Mouse (Mus musculus) olfactory bulb, adult 2 months (tissue): ENCODE data around the gene Ttll8.

Source experiments
- CTCF ChIP-seq: fragments of 200-500 bp; IDR thresholded peaks from 2 replicates; pipeline ENCODE4 v1.5.1; 2012; ENCODE audit warnings: low read depth, mild to moderate bottlenecking, low read length, moderate library complexity; ENCODE audit not compliant: insufficient read depth
- POLR2A ChIP-seq: fragments of 200-500 bp; IDR thresholded peaks from 2 replicates; pipeline ENCODE4 v1.6.1; 2012; ENCODE audit warnings: mild to moderate bottlenecking, low read depth, low read length, moderate library complexity; ENCODE audit not compliant: insufficient read depth

- TF ChIP-seq CTCF (no peak), POLR2A (no peak)
These were observed 58.3 kb downstream of the Ttll8 start for GRCm38 (mm10) chr15:88895891-88896290.
